Mouse (Mus musculus): ENCODE measurements around the gene E130308A19Rik.

- no peak for TF ChIP-seq CTCF (IDR thresholded peaks at IDR 0.05)
- no peak for TF ChIP-seq EP300 (IDR thresholded peaks at IDR 0.05)
Observed at GRCm38 (mm10) chr4:59689055-59689454, 63.0 kb downstream of the E130308A19Rik start.
